Mouse (Mus musculus): ENCODE data around the gene Zscan20. TPM values are rescaled to one million over a fixed set of nuclear protein-coding genes. Genes with fewer than 3 reads are reported as not detected.
"Not testable (repeated sequence)": the region's sequence is repeated elsewhere in the genome, so short reads cannot be mapped to it uniquely, and the experiment has no call there.

Gene Zscan20
- polyA plus RNA-seq, 1 experiment from 2014 or later, result 4.4 TPM

GRCm38 (mm10) chr4:128543956-128544486, 65.9 kb downstream of the Zscan20 start:
- not testable (repeated sequence) for H3K4me2 ChIP-seq (replicated peaks; ENCODE audit: low read depth, low read length); H3K4me3 ChIP-seq (ENCODE audit: low read length); H3K36me3 ChIP-seq (ENCODE audit: control insufficient read depth, insufficient read depth, low read length); H3K27ac ChIP-seq (ENCODE audit: low read depth, low read length); H3K9me3 ChIP-seq (ENCODE audit: control insufficient read depth, low read length); ATAC-seq (ENCODE audit: low FRiP score, low TSS enrichment); H3K27me3 ChIP-seq (ENCODE audit: control insufficient read depth, insufficient read depth, low read length); H3K4me1 ChIP-seq (ENCODE audit: control insufficient read depth, insufficient read depth, low read length); H3K9ac ChIP-seq (ENCODE audit: low read depth, low read length)
- 91% methylated on average over 2 of the region's 2 CpGs for WGBS

GRCm38 (mm10) chr4:128543378-128543777, 66.5 kb downstream of the Zscan20 start:
- Histone ChIP-seq H3K4me2 (replicated peaks; ENCODE audit: low read depth, low read length) (no peak overlapping the region), H3K27ac (ENCODE audit: low read depth, low read length) (no peak overlapping the region), H3K36me3 (ENCODE audit: control insufficient read depth, insufficient read depth, low read length) (no peaks in the 10 kb centered on the region), H3K27me3 (ENCODE audit: control insufficient read depth, insufficient read depth, low read length) (no peaks in the 10 kb centered on the region), H3K9ac (ENCODE audit: low read depth, low read length) (no peak overlapping the region), H3K9me3 (ENCODE audit: control insufficient read depth, low read length) (no peaks in the 10 kb centered on the region), H3K4me1 (ENCODE audit: control insufficient read depth, insufficient read depth, low read length) (no peaks in the 10 kb centered on the region), H3K4me3 (ENCODE audit: low read length) (no peak overlapping the region)
- WGBS, result 32% methylated on average over 2 of the region's 2 CpGs
- no peak for ATAC-seq (ENCODE audit: low FRiP score, low TSS enrichment)

Other genes with a start within 250 kb of the Zscan20 start
- gene Tlr12, start 8.5 kb upstream of the Zscan20 start, polyA plus RNA-seq (2014; fragmentation: Nextera tagmentation; extraction: Ambion mirVana), result 0.91 and 1.1 TPM in 2 replicates
- 46.6 and 50.2 TPM in 2 replicates for gene Phc2, start 44.6 kb upstream of the Zscan20 start, polyA plus RNA-seq (2014; fragmentation: Nextera tagmentation; extraction: Ambion mirVana)
- 0.23 and 0.49 TPM in 2 replicates for gene A3galt2, start 145.3 kb upstream of the Zscan20 start, polyA plus RNA-seq (2014; fragmentation: Nextera tagmentation; extraction: Ambion mirVana)
- 33.4 and 37.8 TPM in 2 replicates for gene Zfp362, start 195.9 kb upstream of the Zscan20 start, polyA plus RNA-seq (2014; fragmentation: Nextera tagmentation; extraction: Ambion mirVana)

Data from kidney, embryonic 14.5 days (tissue).